Mouse (Mus musculus) Patski (cell line): ENCODE data around the gene Nr1h4. TPM values are rescaled to one million over a fixed set of nuclear protein-coding genes. Genes with fewer than 3 reads are reported as not detected.

Source experiments
- ATAC-seq: fragments of 100-300 bp; one replicate; pipeline ENCODE4 v1.8.0; 2021
- CTCF ChIA-PET: fragments of 350-600 bp; sonication (Branson Sonifier 250); formaldehyde crosslinking; loops from one replicate; lab custom pipeline; 2022; ENCODE audit warnings: inconsistent platforms; lab: Charles Lee
- POLR2A ChIA-PET: fragments of 350-600 bp; sonication (Branson Sonifier 250); formaldehyde crosslinking; loops from one replicate; lab custom pipeline; 2022; ENCODE audit warnings: antibody characterized with exemption, inconsistent platforms; lab: Charles Lee
- DNase-seq: peaks from one replicate; pipeline ENCODE4 v3.0.0-alpha.2; 2011; ENCODE audit warnings: low read depth, low spot score
- H3K27me3 ChIP-seq: fragments of 371-371 bp; one replicate; pipeline ENCODE4 v1.5.1; 2021
- CTCF ChIP-seq: fragments of 100-300 bp; IDR thresholded peaks from one replicate; pipeline ENCODE4 v1.5.1; 2021
- in situ Hi-C: fragments of 300-500 bp; cut with MboI; formaldehyde crosslinking; loops from 3 replicates; pipeline ENCODE4 v1.11.1; 2018; ENCODE audit warnings: low pct_unique_long_range_greater_than_20kb, mixed read lengths
- polyA plus RNA-seq: library from polyadenylated mRNA; unstranded; gene quantifications from one replicate; pipeline ENCODE4 v1.2.3, GENCODE M21; 2021

Nr1h4 gene
- polyA plus RNA-seq, 1 experiment from 2014 or later = 1.3 TPM

GRCm38 (mm10) chr10:89437472-89437871 lies 95.9 kb downstream of the Nr1h4 start:
- ChIA-PET CTCF (no interaction called here), POLR2A (no interaction called here)
- H3K27me3 ChIP-seq = no peaks in the 10 kb centered on the region
- TF ChIP-seq CTCF = no peak
- DNase-seq (no peak), ATAC-seq (no peak)
- in situ Hi-C loops = no loop called here

- POLR2A ChIA-PET = no interaction called here
- DNase-seq = no peak
- H3K27me3 ChIP-seq = no peaks in the 10 kb centered on the region
- TF ChIP-seq CTCF = no peak
- no peak for ATAC-seq
- in situ Hi-C loops = no loop called here
- CTCF ChIA-PET = no interaction called here
These were observed 97.5 kb downstream of the Nr1h4 start for GRCm38 (mm10) chr10:89435920-89436319.

GRCm38 (mm10) chr10:89435413-89435812 lies 98.0 kb downstream of the Nr1h4 start:
- in situ Hi-C loops = no loop called here
- no peaks in the 10 kb centered on the region for H3K27me3 ChIP-seq
- CTCF ChIA-PET = interaction anchor here (1.4 kb wide), 1 partner anchor 16 kb away, joined by 3 read pairs; no protein-coding TSS in a partner anchor
- no peak for TF ChIP-seq CTCF
- DNase-seq (no peak), ATAC-seq (no peak)
- POLR2A ChIA-PET = interaction anchor here (0.6 kb wide), 1 partner anchor 53 kb away, joined by 5 read pairs; no protein-coding TSS in a partner anchor

- no peak for TF ChIP-seq CTCF
- H3K27me3 ChIP-seq = no peaks in the 10 kb centered on the region
- ChIA-PET POLR2A (interaction anchor here (0.6 kb wide), 2 partner anchors 8 to 52 kb away, joined by 3 to 5 read pairs; no protein-coding TSS in a partner anchor), CTCF (interaction anchor here (1.4 kb wide), 1 partner anchor 16 kb away, joined by 3 read pairs; no protein-coding TSS in a partner anchor)
- no peak for DNase-seq
- ATAC-seq = no peak
- in situ Hi-C loops = no loop called here
These were observed 98.7 kb downstream of the Nr1h4 start for GRCm38 (mm10) chr10:89434509-89435210.

GRCm38 (mm10) chr10:89432743-89433142 lies 100.6 kb downstream of the Nr1h4 start:
- ATAC-seq = no peak
- DNase-seq = no peak
- POLR2A ChIA-PET = no interaction called here
- no peak for TF ChIP-seq CTCF
- CTCF ChIA-PET = interaction anchor here (1.4 kb wide), 1 partner anchor 11 kb away, joined by 3 read pairs; no protein-coding TSS in a partner anchor
- no peaks in the 10 kb centered on the region for H3K27me3 ChIP-seq
- in situ Hi-C loops = no loop called here

- DNase-seq = no peak
- no peak for TF ChIP-seq CTCF
- no peak for ATAC-seq
- no peaks in the 10 kb centered on the region for H3K27me3 ChIP-seq
- ChIA-PET CTCF (no interaction called here), POLR2A (no interaction called here)
- in situ Hi-C loops = no loop called here
These were observed 102.6 kb downstream of the Nr1h4 start for GRCm38 (mm10) chr10:89430751-89431150.

DNA sequence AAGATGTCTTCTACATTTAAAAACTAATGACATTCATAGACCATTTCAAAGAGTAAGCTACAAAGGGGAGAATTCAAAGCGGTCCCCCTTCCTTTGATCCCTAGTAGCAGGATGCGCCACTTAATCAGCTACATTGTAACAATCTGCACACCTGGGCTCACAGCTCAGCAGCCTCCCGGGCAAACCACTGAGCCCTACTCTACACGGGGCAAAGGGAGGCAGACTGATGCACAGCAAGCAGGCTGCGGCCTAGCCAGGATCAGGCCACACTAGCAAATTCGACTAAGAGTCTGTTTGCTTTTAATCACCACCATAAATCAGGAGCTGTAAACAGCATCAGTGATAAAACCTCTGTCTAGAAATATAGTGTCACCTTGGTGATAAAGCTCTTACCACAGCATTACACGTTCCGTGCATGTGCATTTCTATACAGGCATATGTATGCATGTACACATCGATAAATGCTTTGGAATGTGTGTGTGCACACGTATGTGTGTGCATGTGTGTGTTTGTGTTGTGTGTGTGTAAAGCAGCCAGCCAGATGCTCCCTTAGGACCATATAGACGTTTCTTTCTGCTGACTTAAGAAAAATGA lies 108.5 kb downstream of the Nr1h4 start:
- in situ Hi-C loops = no loop called here
- no peak for TF ChIP-seq CTCF
- ATAC-seq (no peak), DNase-seq (no peak)
- ChIA-PET CTCF (interaction anchor here (0.9 kb wide), 1 partner anchor 34 kb away, joined by 3 read pairs; no protein-coding TSS in a partner anchor), POLR2A (no interaction called here)
- H3K27me3 ChIP-seq = no peaks in the 10 kb centered on the region

- no peak for TF ChIP-seq CTCF
- ChIA-PET POLR2A (no interaction called here), CTCF (interaction anchor here (0.9 kb wide), 1 partner anchor 34 kb away, joined by 3 read pairs; no protein-coding TSS in a partner anchor)
- ATAC-seq = no peak
- DNase-seq = no peak
- no peaks in the 10 kb centered on the region for H3K27me3 ChIP-seq
- in situ Hi-C loops = no loop called here
These were observed 109.2 kb downstream of the Nr1h4 start for GRCm38 (mm10) chr10:89424217-89424616.

GRCm38 (mm10) chr10:89423164-89423778 lies 110.1 kb downstream of the Nr1h4 start:
- in situ Hi-C loops = no loop called here
- H3K27me3 ChIP-seq = no peaks in the 10 kb centered on the region
- CTCF ChIA-PET = no interaction called here
- TF ChIP-seq CTCF = no peak
- ATAC-seq (no peak), DNase-seq (no peak)
- POLR2A ChIA-PET = no interaction called here

DNA sequence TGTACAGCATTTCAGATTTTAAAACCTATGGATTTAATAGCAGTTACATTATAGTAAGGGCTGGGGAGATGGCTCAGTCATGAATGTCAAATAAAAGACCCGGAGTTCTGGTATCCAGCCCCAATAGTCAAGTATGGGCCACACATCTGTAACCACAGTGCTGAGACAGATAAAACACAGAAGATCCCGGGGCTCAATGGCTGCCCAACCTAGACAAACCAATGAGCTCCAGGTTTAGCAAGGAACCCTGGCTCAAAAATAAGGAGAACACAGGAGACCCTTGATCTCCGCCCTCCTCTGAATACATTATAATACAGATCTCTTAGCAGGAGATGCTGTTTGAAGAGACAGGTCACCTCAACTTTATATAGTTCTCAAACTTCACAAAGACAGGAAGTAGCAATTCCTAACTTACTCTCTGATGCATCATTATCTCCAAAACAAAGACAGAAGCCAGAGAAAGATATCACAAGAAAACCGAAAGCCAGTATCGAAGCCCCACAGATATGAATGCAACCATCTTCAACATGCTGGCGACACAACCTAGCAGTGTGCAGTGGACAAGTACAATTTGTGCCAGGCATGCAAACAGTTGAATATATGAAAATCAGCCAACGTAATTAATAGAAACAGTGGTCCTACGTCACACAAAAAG lies 110.8 kb downstream of the Nr1h4 start:
- DNase-seq (no peak), ATAC-seq (no peak)
- no peaks in the 10 kb centered on the region for H3K27me3 ChIP-seq
- TF ChIP-seq CTCF = no peak
- CTCF ChIA-PET = no interaction called here
- in situ Hi-C loops = no loop called here
- POLR2A ChIA-PET = no interaction called here
